Mouse (Mus musculus) MEL (cell line): ENCODE data around the gene Gnaz. TPM values are rescaled to one million over a fixed set of nuclear protein-coding genes. Genes with fewer than 3 reads are reported as not detected.

Source experiments
- DNase-seq: peaks from one replicate; pipeline ENCODE4 v3.0.0; 2011; ENCODE audit warnings: low read depth, low spot score
- H3K27ac ChIP-seq: 2 replicates; pipeline ENCODE4 v1.5.1; 2012; ENCODE audit warnings: low read depth, mild to moderate bottlenecking, control low read depth, low read length, moderate library complexity; ENCODE audit not compliant: control insufficient read depth
- H3K27me3 ChIP-seq, 2 experiments: fragments of 150-350 bp in 1 of 2; sonication (generic) in 1 of 2; 2 replicates each; pipeline ENCODE4 v1.6.1; 2012; ENCODE audit warnings: low read length in 2 of 2, mild to moderate bottlenecking in 2 of 2, improper control_type of control experiment in 1 of 2, moderate library complexity in 1 of 2; ENCODE audit not compliant: insufficient read depth in 2 of 2, control insufficient read depth in 1 of 2
- H3K36me3 ChIP-seq, 2 experiments: 2 replicates each; pipeline ENCODE4 v1.6.1; 2012 to 2014; ENCODE audit warnings: low read length in 2 of 2, improper control_type of control experiment in 1 of 2, inconsistent platforms in 1 of 2, mild to moderate bottlenecking in 1 of 2; ENCODE audit not compliant: insufficient read depth in 2 of 2, control insufficient read depth in 1 of 2
- H3K4me1 ChIP-seq, 2 experiments: fragments of 150-350 bp in 1 of 2; sonication (generic) in 1 of 2; 2 replicates each; pipeline ENCODE4 v1.6.1; 2012; ENCODE audit warnings: low read length in 2 of 2, improper control_type of control experiment in 1 of 2, mild to moderate bottlenecking in 1 of 2; ENCODE audit not compliant: insufficient read depth in 2 of 2, control insufficient read depth in 1 of 2
- H3K4me3 ChIP-seq, 2 experiments: fragments of 150-350 bp in 1 of 2; sonication (generic) in 1 of 2; 2 replicates each; pipeline ENCODE4 v1.5.1; 2012; ENCODE audit warnings: low read depth in 2 of 2, low read length in 2 of 2, mild to moderate bottlenecking in 2 of 2, moderate library complexity in 2 of 2, control low read depth in 1 of 2, improper control_type of control experiment in 1 of 2; ENCODE audit not compliant: control insufficient read depth in 1 of 2, insufficient read depth in 1 of 2
- H3K79me2 ChIP-seq: 2 replicates; pipeline ENCODE4 v1.6.1; 2012; ENCODE audit warnings: mild to moderate bottlenecking, low read length, moderate library complexity; ENCODE audit not compliant: control insufficient read depth, poor library complexity, insufficient read depth
- H3K9ac ChIP-seq: 2 replicates; pipeline ENCODE4 v1.6.1; 2012; ENCODE audit warnings: low read depth, mild to moderate bottlenecking, control low read depth, low read length, moderate library complexity; ENCODE audit not compliant: control insufficient read depth, poor library complexity, severe bottlenecking
- H3K9me3 ChIP-seq: fragments of 150-350 bp; sonication (generic); replicated peaks from 2 replicates; pipeline ENCODE4 v1.6.1; 2012; ENCODE audit warnings: mild to moderate bottlenecking, low read length, improper control_type of control experiment, moderate library complexity; ENCODE audit not compliant: insufficient read depth
- CHD1 ChIP-seq: IDR thresholded peaks from 2 replicates; pipeline ENCODE4 v1.6.1; 2012; ENCODE audit warnings: low read depth, mild to moderate bottlenecking, inconsistent platforms, low read length, improper control_type of control experiment
- CHD2 ChIP-seq: IDR thresholded peaks from 2 replicates; pipeline ENCODE4 v1.6.1; 2011; ENCODE audit warnings: low read length, improper control_type of control experiment
- E2F4 ChIP-seq: IDR thresholded peaks from 2 replicates; pipeline ENCODE4 v1.6.1; 2011; ENCODE audit warnings: low read depth, low read length, improper control_type of control experiment, borderline replicate concordance
- ELF1 ChIP-seq: IDR thresholded peaks from 2 replicates; pipeline ENCODE4 v1.6.1; 2014; ENCODE audit warnings: low read depth, mild to moderate bottlenecking, inconsistent platforms, low read length, improper control_type of control experiment, moderate library complexity
- ETS1 ChIP-seq: IDR thresholded peaks from 2 replicates; pipeline ENCODE4 v1.6.1; 2012; ENCODE audit warnings: low read depth, mild to moderate bottlenecking, inconsistent platforms, low read length, improper control_type of control experiment, moderate library complexity
- GABPA ChIP-seq: IDR thresholded peaks from 2 replicates; pipeline ENCODE4 v1.6.1; 2012; ENCODE audit warnings: low read depth, mild to moderate bottlenecking, inconsistent platforms, low read length, improper control_type of control experiment, moderate library complexity
- GATA1 ChIP-seq: IDR thresholded peaks from 2 replicates; pipeline ENCODE4 v1.6.1; 2011; ENCODE audit warnings: low read depth, low read length, improper control_type of control experiment
- HCFC1 ChIP-seq: IDR thresholded peaks from 2 replicates; pipeline ENCODE4 v1.6.1; 2012; ENCODE audit warnings: low read depth, mild to moderate bottlenecking, inconsistent platforms, low read length, improper control_type of control experiment, moderate library complexity
- JUND ChIP-seq: IDR thresholded peaks from 2 replicates; pipeline ENCODE4 v1.6.1; 2011; ENCODE audit warnings: low read depth, mild to moderate bottlenecking, improper control_type of control experiment, low read length
- KAT2A ChIP-seq: conservative IDR thresholded peaks from 2 replicates; pipeline ENCODE4 v1.6.1; 2012; ENCODE audit warnings: low read depth, low read length, improper control_type of control experiment, inconsistent platforms
- MAFK ChIP-seq: IDR thresholded peaks from 2 replicates; pipeline ENCODE4 v1.6.1; 2011; ENCODE audit warnings: low read depth, mild to moderate bottlenecking, low read length, improper control_type of control experiment, borderline replicate concordance
- MAX ChIP-seq: IDR thresholded peaks from 2 replicates; pipeline ENCODE4 v1.6.1; 2011; ENCODE audit warnings: low read length, improper control_type of control experiment
- MAZ ChIP-seq: IDR thresholded peaks from 2 replicates; pipeline ENCODE4 v1.6.1; 2012; ENCODE audit warnings: low read depth, mild to moderate bottlenecking, inconsistent platforms, low read length, improper control_type of control experiment
- MXI1 ChIP-seq: IDR thresholded peaks from 2 replicates; pipeline ENCODE4 v1.6.1; 2011; ENCODE audit warnings: mild to moderate bottlenecking, low read depth, low read length, improper control_type of control experiment
- MYB ChIP-seq: IDR thresholded peaks from 2 replicates; pipeline ENCODE4 v1.6.1; 2011; ENCODE audit warnings: mild to moderate bottlenecking, low read depth, low read length, improper control_type of control experiment
- POLR2A ChIP-seq, 2 experiments: IDR thresholded peaks; 2 replicates each; pipeline ENCODE4 v1.6.1; 2011 to 2012; ENCODE audit warnings: low read length in 2 of 2, mild to moderate bottlenecking in 2 of 2, control low read depth in 1 of 2, improper control_type of control experiment in 1 of 2, low read depth in 1 of 2, moderate library complexity in 1 of 2; ENCODE audit not compliant: control insufficient read depth in 1 of 2, insufficient read depth in 1 of 2, poor library complexity in 1 of 2
- RAD21 ChIP-seq: IDR thresholded peaks from 2 replicates; pipeline ENCODE4 v1.6.1; 2011; ENCODE audit warnings: mild to moderate bottlenecking, low read depth, low read length, improper control_type of control experiment
- SIN3A ChIP-seq: IDR thresholded peaks from 2 replicates; pipeline ENCODE4 v1.6.1; 2012; ENCODE audit warnings: low read length, improper control_type of control experiment, inconsistent platforms
- SMC3 ChIP-seq: IDR thresholded peaks from 2 replicates; pipeline ENCODE4 v1.6.1; 2011; ENCODE audit warnings: low read depth, low read length, improper control_type of control experiment
- TAL1 ChIP-seq: IDR thresholded peaks from 2 replicates; pipeline ENCODE4 v1.6.1; 2012; ENCODE audit warnings: mild to moderate bottlenecking, inconsistent platforms, low read length, moderate library complexity, mixed read lengths
- TCF12 ChIP-seq: IDR thresholded peaks from 2 replicates; pipeline ENCODE4 v1.6.1; 2014; ENCODE audit warnings: low read depth, mild to moderate bottlenecking, inconsistent platforms, low read length, improper control_type of control experiment, moderate library complexity
- UBTF ChIP-seq: IDR thresholded peaks from 2 replicates; pipeline ENCODE4 v1.6.1; 2012; ENCODE audit warnings: low read depth, mild to moderate bottlenecking, inconsistent platforms, low read length, improper control_type of control experiment, moderate library complexity, borderline replicate concordance; ENCODE audit not compliant: insufficient read depth
- USF2 ChIP-seq, 2 experiments: IDR thresholded peaks; 2 replicates each; pipeline ENCODE4 v1.6.1; 2011 to 2012; ENCODE audit warnings: improper control_type of control experiment in 2 of 2, low read length in 2 of 2, borderline replicate concordance in 1 of 2, inconsistent platforms in 1 of 2, low read depth in 1 of 2, mild to moderate bottlenecking in 1 of 2; ENCODE audit not compliant: insufficient read depth in 1 of 2
- ZMIZ1 ChIP-seq: IDR thresholded peaks from 2 replicates; pipeline ENCODE4 v1.6.1; 2012; ENCODE audit warnings: low read depth, mild to moderate bottlenecking, inconsistent platforms, low read length, improper control_type of control experiment, moderate library complexity
- ZNF384 ChIP-seq: IDR thresholded peaks from 2 replicates; pipeline ENCODE4 v1.6.1; 2012; ENCODE audit warnings: low read depth, mild to moderate bottlenecking, inconsistent platforms, low read length, improper control_type of control experiment
- polyA plus RNA-seq, 2 experiments: library from polyadenylated mRNA; stranded (reverse) in 1 of 2; unstranded in 1 of 2; fragments of >175 nt in 1 of 2; fragments of >200 nt in 1 of 2; gene quantifications; 2 replicates each; pipeline versions ENCODE4 v1.2.1 to v1.2.4; 2012; ENCODE audit warnings: low replicate concordance in 2 of 2, low read depth in 1 of 2; ENCODE audit not compliant: insufficient read length in 2 of 2, insufficient read depth in 1 of 2, missing spikeins in 1 of 2
- total RNA-seq: library from RNA; depleted of rRNA; stranded (reverse); fragments of 300-350 nt; gene quantifications from 2 replicates; pipeline ENCODE4 v1.2.3, GENCODE M21; 2012

Gene Gnaz
- total and polyA plus RNA-seq, 3 experiments, result not detected

DNA sequence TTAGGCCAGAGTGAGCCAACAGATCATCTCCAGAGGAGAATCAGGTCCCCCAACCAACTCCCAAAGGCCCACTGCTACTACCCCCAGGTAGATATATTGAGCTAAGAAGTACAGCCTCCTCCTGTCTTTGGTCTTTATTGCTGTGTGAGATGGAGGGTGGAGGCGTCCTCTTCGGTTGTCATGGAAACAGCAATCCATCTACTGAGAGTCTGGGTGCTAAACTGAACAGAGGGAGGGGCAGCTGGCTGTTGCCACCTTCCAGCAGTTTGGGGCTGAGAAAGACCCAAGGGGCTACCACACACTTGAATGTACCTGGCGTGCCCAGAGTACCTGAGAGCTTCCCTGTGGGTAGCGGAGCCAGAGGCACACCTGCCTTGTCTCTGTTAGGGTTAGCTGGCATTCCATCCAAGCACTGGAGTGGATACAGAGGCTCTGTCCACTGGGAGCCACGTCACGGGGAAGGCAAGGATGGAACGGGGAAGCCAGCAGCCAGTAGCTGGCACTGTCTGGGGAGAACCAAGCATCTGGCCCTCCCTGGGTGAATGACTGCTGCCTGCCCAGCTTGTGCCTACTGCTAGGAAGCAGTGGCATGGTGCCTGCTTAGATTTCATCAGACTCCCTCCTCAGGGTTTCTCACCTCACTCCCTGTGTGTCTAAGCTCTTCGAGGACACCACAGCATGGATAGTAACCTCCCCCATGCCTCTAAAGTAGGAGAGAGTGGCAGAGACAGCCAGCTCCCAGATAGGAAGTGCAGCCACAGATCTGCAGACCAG, 40.1 kb downstream of the Gnaz start:
- Histone ChIP-seq H3K79me2 (no peaks in the 10 kb centered on the region), H3K9ac (no peak overlapping the region), H3K27me3 (no peaks in the 10 kb centered on the region), H3K9me3 (no peaks in the 10 kb centered on the region), H3K4me1 (no peaks in the 10 kb centered on the region), H3K36me3 (no peaks in the 10 kb centered on the region), H3K4me3 (no peak overlapping the region), H3K27ac (no peak overlapping the region)
- no peak for DNase-seq
- TF ChIP-seq MYB, result no peak
- TF ChIP-seq JUND, result no peak
- TF ChIP-seq ZMIZ1, result no peak
- TF ChIP-seq UBTF, result no peak
- TF ChIP-seq GATA1, result no peak
- no peak for TF ChIP-seq TCF12
- no peak for TF ChIP-seq POLR2A (IDR thresholded peaks at IDR 0.05; ENCODE audit: control insufficient read depth in 1 of 2, insufficient read depth in 1 of 2, low read depth in 1 of 2, low read length in 2 of 2, poor library complexity in 1 of 2)
- no peak for TF ChIP-seq SIN3A
- TF ChIP-seq KAT2A, result no peak
- TF ChIP-seq RAD21, result no peak
- TF ChIP-seq E2F4, result no peak
- no peak for TF ChIP-seq HCFC1
- TF ChIP-seq MXI1, result no peak
- no peak for TF ChIP-seq MAZ
- TF ChIP-seq CHD2, result no peak
- TF ChIP-seq TAL1, result no peak

GRCm38 (mm10) chr10:75010704-75011103, 43.7 kb downstream of the Gnaz start:
- no peaks in the 10 kb centered on the region for H3K4me1 ChIP-seq
- no peaks in the 10 kb centered on the region for H3K79me2 ChIP-seq
- H3K9me3 ChIP-seq, result no peaks in the 10 kb centered on the region
- no peak for DNase-seq
- H3K27me3 ChIP-seq, result no peaks in the 10 kb centered on the region
- H3K36me3 ChIP-seq, result no peaks in the 10 kb centered on the region
- H3K4me3 ChIP-seq, result no peak overlapping the region
- TF ChIP-seq UBTF (no peak), USF2 (IDR thresholded peaks at IDR 0.05; ENCODE audit: borderline replicate concordance in 1 of 2, insufficient read depth in 1 of 2, low read depth in 1 of 2, low read length in 2 of 2) (no peak), GABPA (no peak), ETS1 (no peak), ELF1 (no peak), MAFK (no peak), SIN3A (no peak), MAZ (no peak), ZNF384 (no peak), CHD1 (no peak), SMC3 (no peak), MAX (no peak), RAD21 (no peak), TCF12 (no peak), TAL1 (no peak)
- TF ChIP-seq, all 39 proteins: peak for 0
- H3K27ac ChIP-seq, result no peak overlapping the region
- H3K9ac ChIP-seq, result no peak overlapping the region
